Mouse (Mus musculus) kidney, embryonic 16.5 days (tissue): ENCODE measurements at regions not wholly inside any gene's neighbourhood (a gene's known extent, or its start where the extent isn't known, plus 50 kb on each side); places are given as distances from the start of the nearest gene placed in this dataset.
A peak's percentile ranks its signal among the peaks of the same experiment; 100 is the strongest.

Source experiments
- ATAC-seq: fragments of 200-750 bp; cut with Nextera tagmentation; 2 replicates; pipeline ENCODE4 v1.8.0; 2017; ENCODE audit warnings: moderate TSS enrichment; ENCODE audit not compliant: low FRiP score, low TSS enrichment
- H3K27ac ChIP-seq: fragments of 300-500 bp; sonication (generic); 2 replicates; pipeline ENCODE4 v1.5.1; 2014; ENCODE audit warnings: low read length
- H3K27me3 ChIP-seq: fragments of 300-500 bp; sonication (generic); 2 replicates; pipeline ENCODE4 v1.6.1; 2014; ENCODE audit warnings: low read length, control low read depth, mixed read lengths; ENCODE audit not compliant: insufficient read depth
- H3K36me3 ChIP-seq: fragments of 300-500 bp; sonication (generic); 2 replicates; pipeline ENCODE4 v1.6.1; 2014; ENCODE audit warnings: low read length, control low read depth, mixed read lengths; ENCODE audit not compliant: insufficient read depth
- H3K4me1 ChIP-seq: fragments of 300-500 bp; sonication (generic); 2 replicates; pipeline ENCODE4 v1.6.1; 2014; ENCODE audit warnings: low read length, control low read depth, mixed read lengths; ENCODE audit not compliant: insufficient read depth
- H3K4me2 ChIP-seq: fragments of 300-500 bp; sonication (generic); replicated peaks from 2 replicates; pipeline ENCODE4 v1.6.1; 2014; ENCODE audit warnings: low read depth, low read length
- H3K4me3 ChIP-seq: fragments of 300-500 bp; sonication (generic); 2 replicates; pipeline ENCODE4 v1.5.1; 2014; ENCODE audit warnings: mild to moderate bottlenecking, low read length
- H3K9ac ChIP-seq: fragments of 300-500 bp; sonication (generic); replicated peaks from 2 replicates; pipeline ENCODE4 v1.6.1; 2014; ENCODE audit warnings: low read length
- H3K9me3 ChIP-seq: fragments of 300-500 bp; sonication (generic); 2 replicates; pipeline ENCODE4 v1.6.1; 2016; ENCODE audit warnings: low read length, control low read depth
- WGBS: fragments of 180-500 bp; shearing (Covaris S2); extraction: QIAGEN DNeasy Blood & Tissue Kit; methylation state at CpG from one replicate; pipeline ENCODE4 v1.1.7; 2014; 5-methylcytosine and 5-hydroxymethylcytosine counted together

GRCm38 (mm10) chr13:112039422-112040145 is 230.8 kb upstream of the Map3k1 start:
- H3K4me2 ChIP-seq = no peak overlapping the region
- H3K4me3 ChIP-seq = no peak overlapping the region
- no peaks in the 10 kb centered on the region for H3K27me3 ChIP-seq
- ATAC-seq = peak; percentile 96
- no peaks in the 10 kb centered on the region for H3K36me3 ChIP-seq
- 56% methylated on average over 7 of the region's 7 CpGs for WGBS
- H3K27ac ChIP-seq = peak overlapping the region; percentile 64
- H3K9ac ChIP-seq = no peak overlapping the region
- H3K9me3 ChIP-seq = no peaks in the 10 kb centered on the region
- peaks cover 8% of the 10 kb centered on the region for H3K4me1 ChIP-seq

GRCm38 (mm10) chr13:112043524-112044246 is 234.9 kb upstream of the Map3k1 start:
- H3K27ac ChIP-seq = no peak overlapping the region
- H3K27me3 ChIP-seq = no peaks in the 10 kb centered on the region
- H3K4me2 ChIP-seq = no peak overlapping the region
- peaks cover 8% of the 10 kb centered on the region for H3K4me1 ChIP-seq
- H3K4me3 ChIP-seq = no peak overlapping the region
- no peaks in the 10 kb centered on the region for H3K9me3 ChIP-seq
- no peak for ATAC-seq
- H3K36me3 ChIP-seq = no peaks in the 10 kb centered on the region
- whole genome bisulfite sequencing = 92% methylated on average over 13 of the region's 13 CpGs
- H3K9ac ChIP-seq = no peak overlapping the region

- WGBS = 57% methylated on average over 5 of the region's 5 CpGs
- Histone ChIP-seq H3K9me3 (no peaks in the 10 kb centered on the region), H3K36me3 (no peaks in the 10 kb centered on the region), H3K4me3 (no peak overlapping the region), H3K4me2 (no peak overlapping the region), H3K27ac (no peak overlapping the region), H3K9ac (no peak overlapping the region), H3K4me1 (peaks cover 5% of the 10 kb centered on the region), H3K27me3 (no peaks in the 10 kb centered on the region)
- no peak for ATAC-seq
Measured at GRCm38 (mm10) chr13:112044372-112044771, 235.6 kb upstream of the Map3k1 start.

DNA sequence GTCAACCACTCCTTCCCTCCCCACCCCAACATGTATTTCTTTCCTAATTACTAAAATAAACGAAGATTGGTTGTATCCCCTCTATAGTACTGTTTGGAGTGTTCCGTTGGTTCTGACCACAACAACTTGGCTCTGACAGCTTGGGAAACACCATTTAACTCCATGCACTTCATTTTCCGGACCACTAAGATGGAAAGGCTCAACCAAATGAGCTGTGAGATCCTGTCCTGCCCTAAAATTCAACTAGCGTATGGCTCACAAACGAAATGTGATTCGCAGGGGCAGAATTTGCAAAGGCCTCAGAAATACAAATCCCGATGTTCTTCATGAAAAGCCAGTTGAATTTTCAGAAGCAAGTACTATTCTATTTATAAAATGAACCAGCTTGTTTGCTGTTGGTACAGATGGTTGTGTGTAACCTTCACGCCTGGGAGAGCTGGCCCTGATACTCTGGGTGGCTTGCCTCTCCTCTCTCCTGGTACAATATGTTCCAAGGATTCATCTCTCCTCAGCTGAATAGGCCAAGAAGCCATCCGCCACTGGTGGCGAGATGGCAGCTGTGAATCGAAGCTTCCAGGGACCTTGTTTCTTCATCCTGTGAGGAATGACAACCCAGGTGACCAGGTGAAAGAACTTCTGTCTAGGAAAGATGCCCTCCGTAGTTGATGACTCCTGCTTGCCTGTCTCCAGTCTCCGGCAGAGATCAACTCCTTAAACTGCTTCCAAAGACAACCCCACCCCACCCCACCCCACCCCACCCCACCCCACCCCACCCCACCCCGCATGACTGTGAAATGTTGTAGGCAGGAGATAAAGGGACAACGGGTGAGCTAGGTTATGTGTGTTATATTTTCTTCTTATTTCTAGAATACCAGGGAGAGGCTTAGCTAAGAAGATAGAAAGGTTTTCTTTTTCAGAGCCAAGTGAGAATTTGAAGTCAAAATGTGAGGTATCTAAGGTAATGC is 237.7 kb upstream of the Map3k1 start:
- Histone ChIP-seq H3K4me3 (no peak overlapping the region), H3K4me1 (no peaks in the 10 kb centered on the region), H3K36me3 (no peaks in the 10 kb centered on the region), H3K4me2 (no peak overlapping the region), H3K9me3 (no peaks in the 10 kb centered on the region), H3K9ac (no peak overlapping the region), H3K27ac (no peak overlapping the region), H3K27me3 (no peaks in the 10 kb centered on the region)
- WGBS = 77% methylated on average over 15 of the region's 15 CpGs
- no peak for ATAC-seq

DNA sequence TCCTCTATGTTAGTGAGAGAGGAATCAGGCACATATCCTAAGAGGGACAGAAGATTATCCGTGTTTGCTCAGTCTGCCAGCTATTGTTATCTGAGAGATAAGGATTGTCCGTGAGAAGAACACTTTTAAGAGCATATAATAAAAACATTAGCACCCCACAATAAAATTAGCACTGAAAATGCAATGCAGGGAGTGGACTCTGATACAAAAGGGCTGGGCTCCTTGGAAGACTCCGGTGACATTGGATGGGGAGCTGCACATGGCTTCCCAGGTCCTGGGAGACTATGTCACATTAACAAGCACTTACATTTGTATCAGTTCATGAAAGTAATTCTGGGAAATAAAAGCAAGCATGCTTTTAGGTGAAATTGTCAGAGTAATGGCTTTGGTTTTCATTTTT is 238.6 kb upstream of the Map3k1 start:
- Histone ChIP-seq H3K4me1 (no peaks in the 10 kb centered on the region), H3K9ac (no peak overlapping the region), H3K4me3 (no peak overlapping the region), H3K27me3 (no peaks in the 10 kb centered on the region), H3K36me3 (no peaks in the 10 kb centered on the region), H3K27ac (no peak overlapping the region), H3K4me2 (no peak overlapping the region), H3K9me3 (no peaks in the 10 kb centered on the region)
- no peak for ATAC-seq
- 60% methylated on average over 3 of the region's 3 CpGs for WGBS

- H3K4me3 ChIP-seq = no peak overlapping the region
- no peaks in the 10 kb centered on the region for H3K27me3 ChIP-seq
- 0 out of 2 replicates have a peak, but pooled peaks cover 3% of the 10 kb centered on the region for H3K4me1 ChIP-seq
- H3K9me3 ChIP-seq = no peaks in the 10 kb centered on the region
- H3K4me2 ChIP-seq = no peak overlapping the region
- WGBS = 69% methylated on average over 13 of the region's 13 CpGs
- H3K27ac ChIP-seq = no peak overlapping the region
- no peak for ATAC-seq
- no peaks in the 10 kb centered on the region for H3K36me3 ChIP-seq
- H3K9ac ChIP-seq = no peak overlapping the region
Measured at GRCm38 (mm10) chr13:112047874-112048273, 239.1 kb upstream of the Map3k1 start.

DNA sequence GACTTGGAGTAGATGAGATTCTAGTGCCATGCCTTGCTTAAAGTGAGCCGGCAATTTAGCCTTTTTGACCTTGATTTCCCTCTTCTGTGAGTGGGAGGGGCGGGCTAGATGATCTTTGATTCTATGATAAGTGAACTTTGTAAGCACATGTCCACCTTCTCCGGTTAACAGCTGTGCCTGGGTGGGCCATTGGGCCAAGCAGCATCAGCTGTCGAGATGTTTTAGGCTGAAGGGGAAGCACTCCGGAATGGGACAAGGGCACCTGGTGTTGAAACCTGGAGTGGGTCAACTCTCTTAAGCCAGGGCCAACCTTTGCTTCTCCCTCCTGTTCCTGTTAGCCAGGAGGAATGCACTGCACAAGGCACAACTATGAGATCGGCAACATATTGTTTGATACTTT is 239.5 kb upstream of the Map3k1 start:
- Histone ChIP-seq H3K4me3 (no peak overlapping the region), H3K9ac (no peak overlapping the region), H3K27me3 (no peaks in the 10 kb centered on the region), H3K9me3 (no peaks in the 10 kb centered on the region), H3K36me3 (no peaks in the 10 kb centered on the region), H3K27ac (no peak overlapping the region), H3K4me2 (no peak overlapping the region), H3K4me1 (0 out of 2 replicates have a peak, but pooled peaks cover 5% of the 10 kb centered on the region)
- 80% methylated on average over 6 of the region's 6 CpGs for WGBS
- no peak for ATAC-seq

- Histone ChIP-seq H3K4me1 (peaks cover 8% of the 10 kb centered on the region; the same call in 1 of the 2 replicates), H3K4me3 (no peak overlapping the region), H3K27ac (no peak overlapping the region), H3K36me3 (no peaks in the 10 kb centered on the region), H3K9ac (no peak overlapping the region), H3K27me3 (no peaks in the 10 kb centered on the region; the same call in 1 of the 2 replicates), H3K9me3 (no peaks in the 10 kb centered on the region), H3K4me2 (no peak overlapping the region)
- 86% methylated on average over 11 of the region's 11 CpGs for WGBS
- no peak for ATAC-seq
Measured at GRCm38 (mm10) chr13:112050892-112051291, 237.4 kb upstream of the Ankrd55 start.

DNA sequence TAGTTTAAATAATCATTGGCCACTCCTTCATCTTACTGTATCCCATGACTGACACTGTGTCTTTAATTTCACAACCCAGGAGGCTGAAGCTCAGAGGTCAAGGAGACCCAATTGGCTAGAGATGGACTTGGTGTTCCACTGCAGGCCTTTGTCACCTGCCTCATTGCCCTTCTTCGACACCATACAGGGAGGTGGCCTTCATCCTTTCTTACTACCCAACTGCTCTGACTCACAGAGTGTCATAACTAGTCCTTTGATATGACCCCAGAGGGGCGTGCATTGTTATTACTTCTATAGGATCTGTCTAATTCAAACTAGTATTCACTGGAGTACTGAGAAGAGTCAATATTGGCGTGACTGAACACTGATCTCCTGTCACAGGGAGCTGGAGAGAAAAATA is 236.2 kb upstream of the Ankrd55 start:
- Histone ChIP-seq H3K4me2 (no peak overlapping the region), H3K36me3 (no peaks in the 10 kb centered on the region), H3K4me3 (no peak overlapping the region), H3K9ac (no peak overlapping the region), H3K27ac (no peak overlapping the region), H3K27me3 (no peaks in the 10 kb centered on the region; the same call in 1 of the 2 replicates), H3K4me1 (peaks cover 8% of the 10 kb centered on the region; the same call in 1 of the 2 replicates), H3K9me3 (no peaks in the 10 kb centered on the region)
- 87% methylated on average over 3 of the region's 3 CpGs for WGBS
- ATAC-seq = no peak
